Mouse (Mus musculus) layer of hippocampus, postnatal 25 days (tissue): ENCODE results near the gene Ifnk. TPM values are rescaled to one million over a fixed set of nuclear protein-coding genes. Genes with fewer than 3 reads are reported as not detected.

Experiments used
- DNase-seq, 2 experiments: peaks; one replicate each; pipeline ENCODE4 v3.0.0; 2022; ENCODE audit warnings: mixed read lengths in 2 of 2, low spot score in 1 of 2; ENCODE audit errors: extremely low spot score in 1 of 2
- total RNA-seq, 2 experiments: library from RNA; stranded (reverse); gene quantifications; 2 replicates each; pipeline ENCODE4 v1.2.3; 2021

Ifnk gene
- total RNA-seq, result not detected

DNA sequence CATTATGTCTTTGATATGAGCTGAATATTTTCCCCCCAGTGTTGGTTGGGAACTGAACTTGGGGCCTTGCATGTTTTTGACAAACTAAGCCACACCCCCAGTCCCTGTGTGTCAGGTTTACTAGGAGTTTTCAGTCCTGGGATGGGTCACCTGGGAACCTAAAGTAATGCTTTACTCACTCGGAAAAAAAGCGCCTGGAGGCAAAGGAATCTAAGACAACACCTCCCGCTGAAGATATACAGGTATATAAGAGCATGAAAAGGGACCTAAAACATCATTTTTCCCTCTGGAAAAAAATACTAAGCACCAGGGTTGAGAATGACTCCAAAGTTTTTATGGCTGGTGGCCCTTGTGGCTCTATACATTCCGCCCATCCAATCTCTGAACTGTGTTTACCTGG, at the start of gene Ifnk:
Gene Ifnk, plus strand, starts transcription at position 301 of the 400 bp plus-strand sequence.
- DNase-seq, result no peak

DNA sequence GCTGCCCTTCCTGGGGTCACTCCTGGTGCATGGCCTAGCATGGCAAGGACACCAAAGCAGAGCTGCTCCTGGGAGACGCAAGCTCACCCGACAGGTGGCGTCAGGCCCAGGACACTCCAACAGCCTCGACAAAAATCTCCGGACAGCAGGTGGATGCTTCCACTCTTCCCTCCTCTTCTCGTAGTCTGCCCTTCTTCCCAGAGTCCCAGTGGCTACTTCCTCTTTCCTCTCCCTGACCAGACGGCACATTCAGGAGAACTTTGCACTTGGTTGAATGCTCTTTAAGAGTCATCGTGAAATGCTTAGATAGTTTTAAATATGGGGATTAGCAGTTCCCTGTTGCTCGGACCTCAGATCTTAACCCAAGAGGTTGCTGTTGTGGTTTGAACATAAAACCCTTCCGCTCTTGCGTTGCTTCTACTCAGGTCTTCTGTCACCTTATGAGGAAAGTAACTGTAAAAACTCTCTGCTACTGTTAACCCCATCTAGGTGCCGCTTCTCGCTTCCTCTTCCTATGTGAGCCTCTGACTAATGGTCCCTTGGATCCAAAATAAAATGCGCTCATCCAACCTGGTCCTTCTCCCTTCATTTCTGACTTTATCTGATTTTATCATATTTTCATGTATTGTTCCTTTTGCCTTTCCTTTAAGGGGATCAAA, 46.6 kb upstream of the Ifnk start:
- DNase-seq, result no peak

- no peak for DNase-seq
Measured at GRCm38 (mm10) chr4:35112452-35112851, 39.4 kb upstream of the Ifnk start.

GRCm38 (mm10) chr4:35113516-35114248, 38.2 kb upstream of the Ifnk start:
- DNase-seq, result no peak

GRCm38 (mm10) chr4:35114950-35115349, 36.9 kb upstream of the Ifnk start:
- DNase-seq, result no peak

- DNase-seq, result no peak
Measured at GRCm38 (mm10) chr4:35115933-35116332, 35.9 kb upstream of the Ifnk start.

DNA sequence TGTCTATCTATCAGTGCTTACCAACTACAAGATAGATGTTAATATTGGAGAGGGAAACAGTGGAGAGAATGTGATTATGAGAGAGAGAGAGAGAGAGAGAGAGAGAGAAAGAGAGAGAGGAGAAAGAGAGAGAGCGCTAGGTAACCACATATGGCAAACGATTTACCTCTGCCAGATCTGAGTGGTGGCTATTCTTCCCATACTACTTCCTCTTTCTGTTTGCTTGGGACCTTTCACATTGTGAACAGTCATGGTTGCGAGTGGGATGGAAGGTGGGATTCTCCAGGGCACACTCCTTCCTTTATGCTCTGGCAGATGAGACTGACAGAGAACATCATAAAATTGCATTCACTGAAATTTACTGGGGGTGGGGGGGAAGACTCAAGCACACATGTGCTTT, 34.7 kb upstream of the Ifnk start:
- DNase-seq, result no peak

DNA sequence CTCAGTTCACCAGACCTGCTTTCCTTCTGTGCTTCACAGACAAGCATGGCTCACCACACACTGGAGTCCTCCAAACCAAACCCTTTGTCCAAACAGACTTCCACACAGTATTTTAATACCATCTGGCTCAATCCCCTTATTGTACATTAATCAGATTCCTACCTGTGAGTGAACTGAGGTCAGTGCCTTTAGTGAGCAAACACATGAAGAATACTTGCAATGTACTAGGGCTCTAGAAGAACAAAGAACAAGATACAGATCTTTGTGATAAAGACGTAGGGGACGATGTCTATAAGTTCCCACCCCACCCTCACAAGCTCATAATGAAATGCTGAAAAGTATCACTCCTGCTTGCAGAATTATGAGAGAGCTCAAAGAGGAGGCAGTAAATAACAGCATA, 33.0 kb upstream of the Ifnk start:
- no peak for DNase-seq

GRCm38 (mm10) chr4:35120159-35120558, 31.7 kb upstream of the Ifnk start:
- no peak for DNase-seq

DNA sequence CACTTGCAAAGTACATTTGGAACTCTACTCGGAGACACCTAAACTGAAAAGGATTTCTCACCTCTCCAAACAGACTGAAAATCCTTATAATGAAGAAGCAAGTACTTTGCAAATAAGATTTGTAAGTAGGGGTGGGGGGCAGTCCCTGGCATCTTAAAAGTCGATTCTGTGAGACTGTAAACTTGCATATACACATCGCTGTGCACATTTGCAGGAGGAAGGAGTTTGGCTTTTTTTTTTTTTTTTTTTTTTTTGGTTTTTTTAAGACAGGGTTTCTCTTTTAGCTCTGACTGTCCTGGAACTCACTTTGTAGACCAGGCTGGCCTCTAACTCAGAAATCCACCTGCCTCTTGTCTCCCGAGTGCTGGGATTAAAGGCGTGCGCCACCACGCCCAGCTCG, 31.3 kb upstream of the Ifnk start:
- DNase-seq, result no peak

GRCm38 (mm10) chr4:35121060-35121459, 30.8 kb upstream of the Ifnk start:
- no peak for DNase-seq

GRCm38 (mm10) chr4:35123087-35123486, 28.8 kb upstream of the Ifnk start:
- no peak for DNase-seq

- no peak for DNase-seq
Measured at GRCm38 (mm10) chr4:35124027-35124426, 27.8 kb upstream of the Ifnk start.

DNA sequence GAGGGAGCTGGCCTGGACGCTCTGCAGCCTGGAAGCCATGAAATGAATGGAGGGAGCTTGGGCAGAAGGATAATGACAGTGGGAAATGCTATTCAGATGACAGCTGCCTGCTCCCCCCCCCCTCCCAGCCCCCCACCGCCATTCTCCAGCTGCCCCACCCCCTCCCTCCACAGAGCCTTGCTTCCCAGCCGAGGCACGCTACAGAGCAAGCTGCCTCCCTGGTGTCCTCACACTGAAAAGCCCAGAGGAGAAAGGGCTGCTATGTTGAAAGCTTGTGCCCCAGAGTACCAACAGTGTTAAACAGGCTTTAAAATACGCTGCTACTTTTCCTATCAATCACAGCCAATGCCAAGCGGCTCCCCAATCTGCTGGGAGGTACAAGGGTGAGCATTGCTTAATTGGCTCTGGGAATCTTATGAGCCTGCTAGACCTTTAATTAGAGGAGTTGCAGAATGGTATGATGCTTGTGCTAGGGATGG, 26.5 kb upstream of the Ifnk start:
- no peak for DNase-seq

- no peak for DNase-seq
Measured at GRCm38 (mm10) chr4:35126776-35127175, 25.1 kb upstream of the Ifnk start.

DNA sequence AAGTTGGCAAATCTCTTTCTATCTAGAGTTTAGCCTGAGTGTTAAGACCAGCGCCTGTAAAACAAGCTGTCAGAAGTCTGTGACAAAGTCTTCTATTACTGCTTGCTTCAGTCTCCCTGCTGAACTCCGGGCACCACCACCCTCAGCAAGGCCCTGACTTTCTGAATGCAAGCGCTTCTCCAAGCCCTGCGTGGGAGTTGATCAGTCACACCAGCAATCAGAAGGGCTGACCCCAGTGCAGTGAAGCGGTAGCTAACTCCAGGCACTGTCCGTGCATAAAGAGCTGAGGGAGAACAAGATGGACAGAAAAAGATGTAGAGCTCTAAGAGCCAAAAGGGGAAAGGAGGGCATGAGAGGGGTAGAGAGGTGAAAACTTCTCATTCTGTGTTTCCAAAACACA, 24.1 kb upstream of the Ifnk start:
- DNase-seq, result no peak

DNA sequence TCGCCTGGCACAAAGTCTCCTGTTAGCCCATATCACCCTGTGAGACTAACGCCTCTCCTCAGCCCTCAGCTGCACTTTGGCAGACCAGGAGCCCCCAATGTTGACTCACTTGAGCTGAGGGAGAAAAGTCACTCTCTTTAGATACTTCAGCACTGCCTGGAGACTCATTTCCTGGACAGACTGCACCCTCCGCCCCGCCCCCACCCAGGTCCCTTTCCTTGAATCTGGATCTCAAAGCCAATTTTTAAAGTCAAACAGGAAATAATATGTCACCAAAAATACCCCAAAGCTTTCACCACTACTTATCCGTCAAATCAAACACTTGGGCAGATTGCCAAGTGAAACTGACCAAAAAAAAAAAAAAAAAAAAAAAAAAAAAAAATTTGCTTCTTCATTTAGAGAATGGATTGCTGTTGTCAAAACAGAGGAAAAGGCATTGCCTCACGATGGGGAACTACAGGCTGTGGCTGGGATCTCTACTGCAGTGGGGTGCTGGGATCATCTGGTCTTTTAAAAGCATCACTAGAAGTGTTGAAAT, 21.4 kb upstream of the Ifnk start:
- DNase-seq, result no peak

GRCm38 (mm10) chr4:35131592-35131991, 20.3 kb upstream of the Ifnk start:
- no peak for DNase-seq

GRCm38 (mm10) chr4:35133411-35133810, 18.4 kb upstream of the Ifnk start:
- no peak for DNase-seq

GRCm38 (mm10) chr4:35134846-35135611, 16.8 kb upstream of the Ifnk start:
- DNase-seq, result no peak

DNA sequence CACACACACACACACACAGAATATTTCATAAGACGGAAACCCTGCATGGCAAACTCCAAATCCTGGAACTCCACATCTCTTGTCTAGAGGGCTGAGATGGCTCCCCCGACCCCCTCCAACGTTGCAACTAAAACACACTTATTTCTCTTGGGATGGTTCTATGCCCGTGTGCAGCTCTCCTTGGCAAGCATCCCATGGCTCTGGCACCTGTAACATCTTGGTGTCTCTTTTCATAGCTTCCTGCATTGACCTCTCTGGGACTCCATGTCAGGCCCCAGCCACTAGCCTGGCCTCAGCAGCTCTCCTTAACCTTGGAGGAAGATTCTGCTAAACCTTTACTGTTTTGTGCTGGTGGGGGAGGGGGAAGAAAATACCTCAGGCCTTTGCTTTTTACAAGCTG, 16.1 kb upstream of the Ifnk start:
- no peak for DNase-seq
